Mouse (Mus musculus): ENCODE results near the gene Nckap5. TPM values are rescaled to one million over a fixed set of nuclear protein-coding genes. Genes with fewer than 3 reads are reported as not detected.

The Nckap5 gene
- total RNA-seq, 2 experiments from 2014 or later = not detected

DNA sequence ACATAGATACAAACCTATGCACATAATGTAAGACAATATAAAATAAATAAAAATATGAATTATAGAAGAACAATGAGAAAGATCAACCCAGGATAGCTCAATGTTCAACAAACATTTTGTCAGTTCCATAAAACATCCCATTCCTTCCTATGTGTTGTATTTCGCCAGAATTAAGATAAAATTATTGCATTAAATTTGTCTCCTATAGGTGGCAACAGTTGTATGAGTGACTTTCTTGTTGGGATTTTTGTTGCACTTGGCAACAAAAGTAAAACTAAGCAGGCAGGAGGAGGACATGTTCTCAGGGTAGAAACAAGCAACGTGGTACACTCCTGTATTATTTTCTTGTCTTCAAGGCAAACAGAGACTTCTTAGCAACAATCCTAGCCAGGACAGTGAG, 907.5 kb downstream of the Nckap5 start:
- no peak for ATAC-seq (ENCODE audit: poor library complexity, severe bottlenecking)

DNA sequence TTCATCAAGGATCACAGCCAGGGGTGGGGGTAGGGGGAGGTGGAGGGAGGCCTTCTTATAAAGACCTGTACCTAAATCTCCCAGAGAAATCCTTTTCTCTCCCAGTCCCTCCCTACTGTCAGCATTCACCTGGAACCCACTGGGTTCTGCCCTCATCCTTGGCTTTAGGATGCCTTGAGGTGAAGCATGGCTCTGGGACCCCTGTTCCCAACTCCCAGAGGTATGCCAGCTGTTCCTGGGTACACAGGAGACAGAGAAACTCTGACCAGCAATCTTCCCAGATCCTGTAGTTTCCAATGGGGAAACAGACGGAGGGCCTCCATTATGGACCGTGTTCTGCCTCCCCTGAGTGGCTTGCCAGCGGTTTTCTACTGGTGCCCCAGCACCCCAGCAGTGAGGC, 909.9 kb downstream of the Nckap5 start:
- no peak for ATAC-seq (ENCODE audit: poor library complexity, severe bottlenecking)

DNA sequence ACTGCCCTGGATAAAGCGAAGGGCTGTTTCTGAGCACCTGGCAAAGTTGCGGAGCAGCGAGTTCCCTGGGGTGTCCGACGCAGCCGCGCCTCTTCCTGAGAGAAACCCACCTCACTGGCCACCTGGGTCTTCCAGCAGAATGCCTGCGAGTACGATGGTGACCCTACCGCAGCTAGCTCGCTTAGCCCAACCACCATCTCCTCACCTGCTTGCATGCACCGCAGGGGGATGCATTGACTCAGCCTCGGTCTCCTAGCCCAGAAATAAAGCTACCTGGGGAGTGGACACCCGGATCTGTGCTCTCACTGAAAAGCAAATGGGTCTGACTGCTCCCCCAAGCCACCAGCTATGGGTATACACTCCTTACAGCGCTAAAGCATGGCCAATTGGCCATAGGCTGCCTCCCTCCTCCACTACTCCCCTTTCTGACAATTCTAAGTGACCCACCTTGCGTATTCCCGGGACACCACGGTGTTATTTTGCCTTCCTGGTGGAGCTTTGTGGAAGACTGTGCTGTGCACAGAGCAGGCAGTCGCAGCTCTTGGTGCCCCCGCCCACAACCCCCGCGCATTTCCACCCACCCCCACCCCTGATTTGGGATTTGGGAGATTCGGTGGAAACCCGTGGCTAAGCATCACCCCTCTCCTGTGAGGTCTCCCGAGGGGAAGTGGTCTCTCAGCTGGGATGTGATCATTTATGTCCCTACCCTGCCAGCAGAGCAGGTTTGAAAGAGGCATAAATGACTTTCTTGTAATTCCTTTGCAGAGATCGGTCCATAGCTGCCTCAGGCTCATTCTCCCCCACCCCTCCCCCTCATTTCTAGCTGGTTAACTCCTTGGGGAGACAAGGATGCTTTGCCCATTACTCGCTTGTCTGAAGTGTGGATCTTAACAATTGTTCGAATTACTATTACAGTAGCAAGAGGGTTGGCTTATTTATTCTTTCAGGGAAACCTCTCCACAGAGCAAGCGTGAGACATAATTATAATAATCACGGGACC, 917.7 kb downstream of the Nckap5 start, which contains the start of gene Lypd1:
Gene Lypd1, minus strand, starts transcription at position 501 of the 1,000 bp plus-strand sequence.
- no peak for ATAC-seq (ENCODE audit: poor library complexity, severe bottlenecking)

DNA sequence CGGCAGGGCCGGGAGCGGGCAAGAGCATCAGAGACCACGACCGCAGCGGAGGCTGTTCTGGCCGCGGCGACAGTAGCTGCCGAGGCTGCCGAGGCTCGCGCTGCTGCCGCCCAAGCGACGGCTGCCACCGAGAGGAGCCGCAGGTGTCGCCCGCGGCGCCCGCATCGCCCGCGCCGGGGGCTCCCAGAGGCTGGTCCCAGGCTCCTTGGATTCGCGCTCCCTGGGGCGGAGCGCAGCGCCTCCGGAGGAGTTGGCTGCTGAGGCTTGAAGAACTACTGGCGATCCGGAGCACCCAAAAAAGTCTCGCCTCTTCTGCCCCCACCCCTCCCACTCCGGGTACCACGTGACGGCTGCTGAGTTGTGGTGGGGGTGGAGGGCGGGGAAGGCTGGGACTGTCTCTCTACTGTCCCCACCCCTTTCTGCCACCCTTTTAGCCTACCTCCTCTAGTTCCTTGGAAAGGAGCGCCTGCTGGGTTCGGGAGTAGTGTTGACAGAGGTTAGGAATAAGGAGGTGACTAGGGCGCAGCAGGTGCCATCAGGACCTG, 918.6 kb downstream of the Nckap5 start:
- ATAC-seq (ENCODE audit: poor library complexity, severe bottlenecking) = no peak

DNA sequence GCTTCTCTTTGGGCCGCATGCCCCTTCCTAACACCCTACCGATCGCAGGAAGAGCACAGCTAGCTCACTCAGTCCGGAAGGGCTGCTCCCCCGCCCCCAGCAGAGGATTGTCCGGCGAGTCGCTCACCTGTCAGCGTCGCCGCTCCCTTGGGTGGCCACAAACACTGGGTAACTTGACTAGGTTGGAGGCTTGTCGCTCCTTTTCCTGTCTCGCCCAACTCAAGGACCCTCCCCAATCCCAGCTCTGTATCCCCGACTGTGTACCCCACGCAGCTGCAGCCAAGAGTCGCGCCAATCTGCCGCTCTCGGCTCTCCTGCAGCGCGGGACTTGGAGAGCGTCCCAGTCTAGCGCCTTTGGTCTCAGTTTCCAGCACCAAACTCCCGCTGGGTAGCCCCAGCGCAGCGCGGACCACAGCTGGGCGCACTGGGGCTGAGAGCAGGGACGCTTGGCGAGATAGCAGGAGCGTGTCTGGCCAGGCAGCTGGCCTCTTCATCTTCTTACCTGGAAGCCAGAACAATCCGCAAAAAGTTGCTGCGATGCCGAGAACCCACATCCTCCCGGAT, 919.2 kb downstream of the Nckap5 start:
- no peak for ATAC-seq (ENCODE audit: poor library complexity, severe bottlenecking)

DNA sequence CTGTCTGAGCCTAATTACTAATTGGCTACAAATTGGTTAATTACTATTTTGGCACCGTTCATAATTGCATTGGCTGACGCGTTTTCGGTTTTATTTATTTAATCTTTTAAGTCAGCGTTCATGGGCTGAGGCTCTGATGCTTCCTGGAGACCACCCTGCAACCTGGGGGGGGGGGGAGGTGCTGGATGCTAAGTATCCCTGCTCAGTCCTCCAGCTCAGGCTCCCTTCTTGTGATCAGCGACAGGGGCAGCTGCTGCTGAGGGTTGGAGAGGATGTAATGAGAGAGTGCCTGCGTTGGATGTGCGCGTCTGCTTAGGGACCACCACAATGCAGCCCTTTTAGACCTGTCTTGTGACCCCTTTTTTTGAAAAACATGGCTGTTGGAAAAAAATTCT, 919.7 kb downstream of the Nckap5 start:
- ATAC-seq (ENCODE audit: poor library complexity, severe bottlenecking) = no peak

DNA sequence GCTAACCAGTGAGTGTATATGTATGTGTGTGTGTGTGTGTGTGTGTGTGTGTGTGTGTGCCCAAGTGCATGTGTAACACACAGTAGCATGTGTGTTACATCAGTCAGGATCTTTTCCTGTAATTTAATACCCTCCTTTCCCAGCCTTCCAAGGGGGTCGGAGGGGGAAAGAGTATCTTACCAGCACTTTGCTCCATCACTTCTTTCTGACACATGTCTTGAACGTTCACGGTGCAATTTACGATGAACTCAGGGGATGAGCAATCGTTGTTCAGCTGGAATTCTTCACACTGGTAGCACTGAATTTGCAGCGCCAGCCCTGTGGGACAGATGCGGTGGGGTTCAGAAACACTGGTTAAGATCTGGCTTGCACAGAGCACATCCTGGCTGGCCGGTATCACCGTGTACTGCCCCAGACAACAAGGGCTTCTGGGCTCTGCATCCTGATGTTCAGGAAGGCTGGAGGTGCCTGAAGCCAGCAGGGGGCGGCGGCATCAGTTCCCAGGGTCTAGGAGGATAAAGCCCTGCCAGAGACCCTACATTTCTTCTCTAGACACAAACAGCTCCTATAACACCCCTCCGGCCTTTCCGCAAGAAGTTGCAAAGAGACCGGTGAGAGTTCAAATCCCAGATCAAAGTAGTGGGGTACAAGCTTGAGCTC, 920.3 kb downstream of the Nckap5 start:
- no peak for ATAC-seq (ENCODE audit: poor library complexity, severe bottlenecking)

DNA sequence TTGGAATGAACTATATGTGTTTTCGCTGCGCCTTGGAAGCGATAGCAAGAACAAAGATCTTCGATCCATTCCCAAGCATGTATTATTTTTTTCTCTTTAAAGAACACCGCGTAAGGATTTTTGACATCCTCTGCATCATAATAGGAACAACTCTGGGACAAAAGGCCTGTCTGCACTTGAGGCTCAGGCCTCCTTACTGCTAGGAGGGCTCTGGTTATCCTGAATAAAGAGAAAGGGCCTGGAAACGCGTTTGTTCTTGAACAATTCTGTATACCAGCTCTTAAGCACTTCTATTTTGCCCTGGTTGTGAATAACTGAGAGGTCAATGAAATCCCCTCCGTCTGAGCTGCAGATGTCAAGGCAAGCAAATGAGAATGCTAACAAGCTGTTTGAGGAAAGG, 937.4 kb downstream of the Nckap5 start:
- no peak for ATAC-seq (ENCODE audit: poor library complexity, severe bottlenecking)

DNA sequence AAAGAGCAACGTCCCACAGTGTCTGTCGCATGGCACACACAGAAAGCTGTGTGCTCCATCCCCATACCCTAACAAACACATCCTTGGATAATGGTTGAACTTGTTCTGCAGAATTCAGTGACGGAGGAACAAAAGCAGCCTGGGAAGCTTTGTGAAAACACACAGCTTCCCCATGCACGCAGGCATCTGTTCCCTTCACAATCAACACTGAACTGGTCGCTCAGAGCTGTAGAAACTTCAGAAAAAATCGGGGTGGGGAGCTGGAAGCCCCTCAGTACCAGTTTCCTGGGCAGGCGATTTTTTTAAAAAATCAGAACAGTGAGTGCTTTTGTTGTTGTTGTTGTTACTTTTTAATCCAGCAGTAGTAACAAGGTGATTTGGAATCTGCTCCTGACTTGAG, 960.5 kb downstream of the Nckap5 start:
- no peak for ATAC-seq (ENCODE audit: poor library complexity, severe bottlenecking)

Measured in megakaryocyte, adult 5-6 weeks (primary cell).